Mouse (Mus musculus) limb, embryonic 12.5 days (tissue): ENCODE measurements at regions not wholly inside any gene's neighbourhood (a gene's known extent, or its start where the extent isn't known, plus 50 kb on each side); places are given as distances from the start of the nearest gene placed in this dataset.

ENCODE experiments used
- ATAC-seq: fragments of 200-750 bp; cut with Nextera tagmentation; 2 replicates; pipeline ENCODE4 v1.8.0; 2017; ENCODE audit warnings: low read depth, moderate TSS enrichment; ENCODE audit not compliant: insufficient number of reproducible peaks, insufficient read depth, low FRiP score, low TSS enrichment
- H3K27ac ChIP-seq: fragments of 300-500 bp; sonication (generic); 2 replicates; pipeline ENCODE4 v1.5.1; 2016; ENCODE audit warnings: mild to moderate bottlenecking, moderate library complexity
- H3K27me3 ChIP-seq: fragments of 300-500 bp; sonication (generic); 2 replicates; pipeline ENCODE4 v1.6.1; 2016; ENCODE audit warnings: mild to moderate bottlenecking, moderate library complexity
- H3K36me3 ChIP-seq: fragments of 300-500 bp; sonication (generic); 2 replicates; pipeline ENCODE4 v1.6.1; 2016; ENCODE audit warnings: mild to moderate bottlenecking, moderate library complexity
- H3K4me1 ChIP-seq: fragments of 300-500 bp; sonication (generic); replicated peaks from 2 replicates; pipeline ENCODE4 v1.6.1; 2016
- H3K4me2 ChIP-seq: fragments of 300-500 bp; sonication (generic); 2 replicates; pipeline ENCODE4 v1.6.1; 2016; ENCODE audit warnings: mild to moderate bottlenecking, moderate library complexity
- H3K4me3 ChIP-seq: fragments of 300-500 bp; sonication (generic); replicated peaks from 2 replicates; pipeline ENCODE4 v1.5.1; 2016; ENCODE audit warnings: mild to moderate bottlenecking
- H3K9ac ChIP-seq: fragments of 300-500 bp; sonication (generic); replicated peaks from 2 replicates; pipeline ENCODE4 v1.6.1; 2016; ENCODE audit warnings: mild to moderate bottlenecking, moderate library complexity
- H3K9me3 ChIP-seq: fragments of 300-500 bp; sonication (generic); 2 replicates; pipeline ENCODE4 v1.6.1; 2016; ENCODE audit warnings: mild to moderate bottlenecking, moderate library complexity
- WGBS: fragments of 180-500 bp; shearing (Covaris S2); methylation state at CpG from one replicate; pipeline ENCODE4 v1.1.7; 2016; 5-methylcytosine and 5-hydroxymethylcytosine counted together

DNA sequence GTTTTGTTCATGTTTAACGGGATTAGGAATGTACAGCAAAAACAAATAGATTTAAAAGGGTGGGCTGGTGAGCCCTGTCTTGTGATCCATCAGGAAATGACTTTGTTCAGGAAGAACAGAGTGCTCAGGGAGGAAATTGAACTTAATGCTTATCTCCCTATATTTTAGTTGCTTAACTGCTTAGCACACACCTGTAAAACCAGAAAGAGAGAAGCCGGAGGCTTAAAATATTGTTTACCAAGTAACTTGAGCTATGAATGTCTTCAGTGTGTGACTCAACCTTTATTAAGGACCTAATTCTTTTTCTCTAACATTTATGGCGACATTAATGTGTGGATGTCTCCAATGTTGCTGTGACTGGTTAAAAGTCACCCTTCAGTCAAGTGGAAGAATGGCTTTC, 79.4 kb upstream of the Cxcr4 start:
- Histone ChIP-seq H3K4me2 (no peak overlapping the region), H3K27me3 (no peaks in the 10 kb centered on the region), H3K27ac (no peak overlapping the region), H3K36me3 (no peaks in the 10 kb centered on the region), H3K9ac (no peak overlapping the region), H3K9me3 (peaks cover 6% of the 10 kb centered on the region; the same call in 1 of the 2 replicates), H3K4me1 (no peaks in the 10 kb centered on the region; the same call in 1 of the 2 replicates), H3K4me3 (no peak overlapping the region)
- 73% methylated on average over 3 of the region's 3 CpGs for WGBS
- ATAC-seq: no peak

- no peak overlapping the region for H3K27ac ChIP-seq
- peaks cover 6% of the 10 kb centered on the region; the same call in 1 of the 2 replicates for H3K9me3 ChIP-seq
- no peaks in the 10 kb centered on the region; the same call in 1 of the 2 replicates for H3K4me1 ChIP-seq
- no peak overlapping the region for H3K4me3 ChIP-seq
- H3K4me2 ChIP-seq: no peak overlapping the region
- no peaks in the 10 kb centered on the region for H3K36me3 ChIP-seq
- 49% methylated on average over 5 of the region's 5 CpGs for WGBS
- no peaks in the 10 kb centered on the region for H3K27me3 ChIP-seq
- no peak for ATAC-seq
- H3K9ac ChIP-seq: no peak overlapping the region
Observed at GRCm38 (mm10) chr1:128671016-128671415, 78.9 kb upstream of the Cxcr4 start.

- Histone ChIP-seq H3K4me2 (no peak overlapping the region), H3K9ac (no peak overlapping the region), H3K4me3 (no peak overlapping the region), H3K36me3 (no peaks in the 10 kb centered on the region), H3K4me1 (no peaks in the 10 kb centered on the region; the same call in 1 of the 2 replicates), H3K27ac (no peak overlapping the region), H3K27me3 (no peaks in the 10 kb centered on the region), H3K9me3 (peaks cover 6% of the 10 kb centered on the region; the same call in 1 of the 2 replicates)
- no peak for ATAC-seq
- WGBS: 74% methylated on average over 2 of the region's 2 CpGs
Observed at GRCm38 (mm10) chr1:128669241-128669666, 77.2 kb upstream of the Cxcr4 start.

DNA sequence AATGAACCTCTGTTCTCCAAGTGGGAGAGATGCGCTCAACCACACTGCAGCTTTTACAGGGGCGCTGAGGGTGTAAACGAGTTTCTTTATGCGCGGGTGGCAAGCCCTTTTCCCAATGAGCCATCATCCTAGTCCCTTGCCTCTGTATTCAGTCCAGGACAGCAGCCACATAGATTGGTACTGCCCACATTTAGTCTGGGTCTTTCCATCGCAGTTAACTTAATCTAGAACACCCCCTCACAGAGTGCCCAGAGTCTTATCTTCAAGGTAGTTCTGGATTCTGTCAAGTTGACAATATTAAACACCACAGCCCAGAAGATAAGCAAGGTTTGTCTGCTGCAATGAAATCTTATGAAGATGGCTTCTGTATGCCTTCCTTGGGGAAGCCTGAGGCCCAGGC, 76.6 kb upstream of the Cxcr4 start:
- no peak for ATAC-seq
- Histone ChIP-seq H3K4me3 (no peak overlapping the region), H3K27me3 (no peaks in the 10 kb centered on the region), H3K4me2 (no peak overlapping the region), H3K4me1 (no peaks in the 10 kb centered on the region; the same call in 1 of the 2 replicates), H3K36me3 (no peaks in the 10 kb centered on the region), H3K9me3 (peaks cover 6% of the 10 kb centered on the region; the same call in 1 of the 2 replicates), H3K9ac (no peak overlapping the region), H3K27ac (no peak overlapping the region)
- WGBS: 75% methylated on average over 6 of the region's 6 CpGs

- Histone ChIP-seq H3K4me3 (no peak overlapping the region), H3K36me3 (no peaks in the 10 kb centered on the region), H3K27ac (no peak overlapping the region), H3K27me3 (no peaks in the 10 kb centered on the region), H3K4me1 (no peaks in the 10 kb centered on the region; the same call in 1 of the 2 replicates), H3K4me2 (no peak overlapping the region), H3K9ac (no peak overlapping the region), H3K9me3 (peaks cover under 1% of the 10 kb centered on the region; the same call in 1 of the 2 replicates)
- ATAC-seq: no peak
- 90% methylated on average over 4 of the region's 4 CpGs for WGBS
Observed at GRCm38 (mm10) chr1:128667121-128667762, 75.1 kb upstream of the Cxcr4 start.

- H3K27me3 ChIP-seq: no peaks in the 10 kb centered on the region
- no peaks in the 10 kb centered on the region for H3K36me3 ChIP-seq
- H3K4me1 ChIP-seq: no peaks in the 10 kb centered on the region
- H3K9ac ChIP-seq: no peak overlapping the region
- no peak overlapping the region for H3K4me2 ChIP-seq
- H3K27ac ChIP-seq: no peak overlapping the region
- H3K4me3 ChIP-seq: no peak overlapping the region
- H3K9me3 ChIP-seq: no peaks in the 10 kb centered on the region
- ATAC-seq: no peak
- WGBS: 93% methylated on average over 2 of the region's 2 CpGs
Observed at GRCm38 (mm10) chr1:128663207-128663606, 71.1 kb upstream of the Cxcr4 start.

DNA sequence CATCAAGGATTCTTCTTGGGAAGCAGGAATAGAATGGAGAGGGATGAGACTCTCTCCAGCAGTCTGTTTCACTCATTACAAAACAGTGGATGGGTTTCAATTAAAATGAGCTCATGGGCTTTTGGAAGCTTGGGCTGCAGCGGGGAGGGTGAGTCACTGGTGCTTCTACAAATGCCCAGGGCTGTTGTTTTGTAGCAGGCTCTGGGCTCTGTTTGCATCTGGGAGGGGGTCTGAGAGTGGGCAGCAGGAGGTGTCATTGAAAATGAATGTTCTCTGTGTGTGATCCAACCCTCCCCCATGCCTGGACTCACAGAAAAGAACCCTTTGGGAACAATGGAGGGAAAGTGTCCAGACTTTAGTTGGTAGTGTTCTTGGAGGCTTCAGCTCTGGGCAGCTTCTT, 67.8 kb upstream of the Cxcr4 start:
- Histone ChIP-seq H3K36me3 (no peaks in the 10 kb centered on the region), H3K4me3 (no peak overlapping the region), H3K27me3 (no peaks in the 10 kb centered on the region), H3K4me1 (no peaks in the 10 kb centered on the region), H3K9ac (no peak overlapping the region), H3K9me3 (peaks cover 6% of the 10 kb centered on the region; the same call in 1 of the 2 replicates), H3K27ac (no peak overlapping the region), H3K4me2 (no peak overlapping the region)
- ATAC-seq: no peak
- WGBS: 79% methylated on average over 1 of the region's 1 CpGs

- Histone ChIP-seq H3K27ac (no peak overlapping the region), H3K9ac (no peak overlapping the region), H3K4me3 (no peak overlapping the region), H3K27me3 (no peaks in the 10 kb centered on the region), H3K36me3 (no peaks in the 10 kb centered on the region), H3K9me3 (peaks cover 6% of the 10 kb centered on the region; the same call in 1 of the 2 replicates), H3K4me2 (no peak overlapping the region), H3K4me1 (no peaks in the 10 kb centered on the region)
- no peak for ATAC-seq
- WGBS: 13% methylated on average over 2 of the region's 2 CpGs
Observed at GRCm38 (mm10) chr1:128658802-128659201, 66.7 kb upstream of the Cxcr4 start.

DNA sequence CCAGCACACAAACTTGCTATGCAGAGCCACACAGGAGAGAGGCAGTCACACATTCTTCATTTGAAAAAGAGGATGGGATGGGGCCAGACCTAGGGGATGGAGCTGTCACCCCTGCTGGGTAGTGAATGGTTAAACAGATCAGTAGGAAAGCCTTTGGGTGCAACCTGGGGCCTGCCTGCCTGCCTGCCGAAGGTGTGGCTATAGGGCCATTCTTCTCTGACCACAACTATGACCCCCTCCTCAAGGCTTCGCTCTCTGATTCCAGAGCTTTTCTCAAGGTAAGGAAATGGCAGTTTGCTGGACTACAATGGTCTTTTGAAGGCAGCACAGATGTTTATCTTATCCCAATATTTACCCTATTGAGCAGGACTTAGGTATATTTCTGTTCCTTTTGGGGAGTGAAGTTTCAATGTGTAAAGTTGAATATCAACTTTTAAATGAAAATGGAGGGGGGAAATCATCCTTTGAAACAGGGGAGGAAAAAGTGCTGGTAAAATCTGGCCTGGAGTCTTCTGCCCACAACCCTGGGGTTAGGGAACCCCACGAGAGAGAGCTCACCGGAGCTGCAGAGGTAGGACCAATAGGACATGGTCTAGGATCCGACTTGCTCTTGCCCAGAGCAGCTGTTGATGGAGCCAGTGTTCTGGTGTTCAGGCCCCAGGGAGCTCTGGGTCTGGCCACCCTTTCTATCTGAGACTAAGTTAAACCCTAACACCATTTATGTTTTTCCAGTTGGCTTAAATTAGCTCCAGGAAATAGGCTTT, 62.2 kb upstream of the Cxcr4 start:
- Histone ChIP-seq H3K36me3 (no peaks in the 10 kb centered on the region), H3K27me3 (no peaks in the 10 kb centered on the region), H3K4me2 (no peak overlapping the region), H3K27ac (no peak overlapping the region), H3K9ac (no peak overlapping the region), H3K9me3 (peaks cover 6% of the 10 kb centered on the region; the same call in 1 of the 2 replicates), H3K4me1 (no peaks in the 10 kb centered on the region), H3K4me3 (no peak overlapping the region)
- WGBS: 63% methylated on average over 5 of the region's 5 CpGs
- ATAC-seq: no peak

GRCm38 (mm10) chr1:128650596-128650995, 58.5 kb upstream of the Cxcr4 start:
- H3K4me1 ChIP-seq: no peaks in the 10 kb centered on the region
- H3K4me3 ChIP-seq: no peak overlapping the region
- ATAC-seq: no peak
- no peaks in the 10 kb centered on the region for H3K27me3 ChIP-seq
- no peak overlapping the region for H3K4me2 ChIP-seq
- no peaks in the 10 kb centered on the region for H3K36me3 ChIP-seq
- no peak overlapping the region for H3K27ac ChIP-seq
- no peaks in the 10 kb centered on the region for H3K9me3 ChIP-seq
- no peak overlapping the region for H3K9ac ChIP-seq
- WGBS: 97% methylated on average over 2 of the region's 2 CpGs

DNA sequence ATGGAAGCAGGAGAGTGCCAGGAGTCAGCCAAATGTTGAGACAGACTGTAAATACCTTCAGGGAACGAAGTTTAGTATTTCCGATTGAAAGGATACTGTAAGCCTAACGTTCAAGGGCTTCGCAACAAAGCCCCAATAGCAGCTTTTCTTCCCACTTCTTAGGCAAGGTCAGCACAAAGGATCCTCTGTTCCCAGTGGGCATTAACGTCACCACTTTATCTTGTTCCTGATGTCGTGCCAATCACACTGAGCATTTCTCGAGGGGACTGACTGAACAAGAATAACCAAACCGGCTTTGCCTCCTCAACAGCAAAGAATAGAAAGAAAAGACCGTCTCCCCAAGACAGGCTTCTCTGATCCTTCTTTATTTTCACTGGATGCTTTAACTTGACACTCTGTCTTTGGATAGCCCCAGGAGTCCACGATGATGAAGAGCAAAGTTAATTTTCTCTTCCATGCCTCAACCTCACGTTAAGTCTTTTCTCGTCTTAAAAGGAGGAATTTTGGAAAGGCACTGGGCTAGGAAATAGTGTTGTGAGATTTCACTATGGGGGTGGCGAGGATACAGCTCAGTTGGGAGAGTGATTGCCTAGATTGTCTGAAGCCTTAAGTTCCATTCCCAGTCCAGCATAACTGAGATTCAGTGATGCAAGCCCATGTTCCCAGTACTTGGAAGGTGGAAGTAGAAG, 57.5 kb upstream of the Cxcr4 start:
- Histone ChIP-seq H3K27me3 (no peaks in the 10 kb centered on the region), H3K4me1 (no peaks in the 10 kb centered on the region), H3K4me3 (no peak overlapping the region), H3K4me2 (no peak overlapping the region), H3K9ac (no peak overlapping the region), H3K27ac (no peak overlapping the region), H3K9me3 (no peaks in the 10 kb centered on the region), H3K36me3 (no peaks in the 10 kb centered on the region)
- WGBS: 82% methylated on average over 13 of the region's 13 CpGs
- ATAC-seq: no peak
